Mouse (Mus musculus) olfactory bulb, adult 2 months (tissue): ENCODE data around the gene Fancd2. TPM values are rescaled to one million over a fixed set of nuclear protein-coding genes. Genes with fewer than 3 reads are reported as not detected.

Experiments
- H3K27ac ChIP-seq: fragments of 200-500 bp; 2 replicates; pipeline ENCODE4 v1.5.1; 2012; ENCODE audit warnings: low read depth, low read length; ENCODE audit not compliant: insufficient read depth
- H3K4me1 ChIP-seq: fragments of 200-500 bp; 2 replicates; pipeline ENCODE4 v1.6.1; 2012; ENCODE audit warnings: low read length; ENCODE audit not compliant: control insufficient read depth, insufficient read depth
- H3K4me3 ChIP-seq: fragments of 200-500 bp; 2 replicates; pipeline ENCODE4 v1.5.1; 2012; ENCODE audit warnings: mild to moderate bottlenecking, low read depth, low read length, moderate library complexity; ENCODE audit not compliant: insufficient read depth
- CTCF ChIP-seq: fragments of 200-500 bp; IDR thresholded peaks from 2 replicates; pipeline ENCODE4 v1.5.1; 2012; ENCODE audit warnings: low read depth, mild to moderate bottlenecking, low read length, moderate library complexity; ENCODE audit not compliant: insufficient read depth
- POLR2A ChIP-seq: fragments of 200-500 bp; IDR thresholded peaks from 2 replicates; pipeline ENCODE4 v1.6.1; 2012; ENCODE audit warnings: mild to moderate bottlenecking, low read depth, low read length, moderate library complexity; ENCODE audit not compliant: insufficient read depth
- WGBS: fragments of 180-500 bp; shearing (Covaris S2); methylation state at CpG from one replicate; pipeline ENCODE4 v1.1.7; 2018; 5-methylcytosine and 5-hydroxymethylcytosine counted together
- polyA plus RNA-seq: library from polyadenylated mRNA; stranded (reverse); fragments of >200 nt; gene quantifications from 2 replicates; pipeline ENCODE4 v1.2.4, GENCODE M21; 2012; ENCODE audit warnings: low replicate concordance; ENCODE audit not compliant: missing spikeins, insufficient read depth, insufficient read length

The Fancd2 gene
- polyA plus RNA-seq, 1 experiment: not detected

DNA sequence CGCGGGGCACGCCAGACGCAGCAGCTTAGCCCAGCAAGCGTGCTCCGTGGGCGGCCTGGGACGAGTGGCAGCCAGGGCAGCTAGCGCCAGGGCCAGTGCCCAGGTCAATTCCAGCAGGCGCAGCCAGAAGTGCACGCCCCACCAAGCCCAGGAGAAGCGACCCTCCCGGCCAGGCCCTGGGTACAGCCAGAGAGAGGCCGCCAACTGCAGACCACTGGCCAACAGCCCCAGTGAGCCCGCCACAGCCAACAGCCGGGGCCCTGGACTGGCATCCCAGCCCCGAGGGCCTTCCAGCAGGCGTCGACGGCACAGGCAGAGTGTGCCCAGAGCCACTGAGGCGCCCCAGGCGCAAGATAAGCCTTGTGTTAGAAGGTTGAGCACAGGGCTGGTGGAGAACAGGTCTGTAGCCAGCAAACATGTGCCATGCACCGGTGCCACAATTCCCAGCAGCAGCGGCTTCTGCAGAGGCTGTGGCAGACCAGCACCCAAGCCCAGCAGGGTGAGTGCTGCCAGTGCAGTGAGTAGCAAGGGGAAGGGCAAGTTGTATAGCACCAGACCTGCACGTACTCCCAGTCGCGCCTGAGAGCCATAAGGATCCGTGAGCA is 36.3 kb upstream of the Fancd2 start:
- 63% methylated on average over 28 of the region's 28 CpGs for WGBS
- peaks cover 42% of the 10 kb centered on the region for H3K4me1 ChIP-seq

GRCm38 (mm10) chr6:113499346-113499745 is 32.1 kb upstream of the Fancd2 start:
- Histone ChIP-seq H3K4me1 (peaks cover 21% of the 10 kb centered on the region), H3K4me3 (no peak overlapping the region), H3K27ac (no peak overlapping the region)
- 85% methylated on average over 6 of the region's 6 CpGs for WGBS
- TF ChIP-seq POLR2A: no peak
- TF ChIP-seq CTCF: no peak

More for the DNA sequence above, 36.3 kb upstream of the Fancd2 start:
- Histone ChIP-seq H3K27ac (no peak overlapping the region), H3K4me3 (no peak overlapping the region)
- no peak for TF ChIP-seq POLR2A
- TF ChIP-seq CTCF: no peak

- no peak for TF ChIP-seq CTCF
- TF ChIP-seq POLR2A: peak; percentile 58; the same call in 1 of the 2 replicates
- H3K27ac ChIP-seq: peak within 1 kb of the TSS; percentile 17; the same call in 1 of the 2 replicates
- WGBS: 1% methylated on average over 32 of the region's 32 CpGs
Observed at GRCm38 (mm10) chr6:113501388-113502084, 29.9 kb upstream of the Fancd2 start, which contains the start of gene Prrt3. Prrt3 (minus strand) TSS chr6:113501931.

DNA sequence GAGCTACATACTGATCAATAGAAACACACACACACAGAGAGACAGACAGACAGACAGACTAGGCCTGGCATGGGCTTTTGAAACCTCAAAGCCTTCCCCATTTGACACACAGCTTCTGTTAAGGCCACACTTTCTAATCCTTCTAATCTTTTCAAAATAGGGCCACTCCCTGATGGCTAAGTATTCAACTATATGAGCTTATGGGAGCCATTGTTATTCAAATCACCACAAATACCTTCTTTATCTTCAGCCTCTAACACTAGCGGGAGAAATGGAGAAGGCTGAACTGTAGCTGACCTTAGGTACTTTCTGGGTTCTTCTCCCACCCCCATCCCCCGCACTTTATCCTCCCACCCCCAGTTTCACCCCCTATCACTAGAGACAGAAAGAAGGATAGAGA is 28.7 kb upstream of the Fancd2 start:
- no peak overlapping the region for H3K4me3 ChIP-seq
- H3K27ac ChIP-seq: no peak overlapping the region
- TF ChIP-seq POLR2A: no peak
- TF ChIP-seq CTCF: no peak
- 72% methylated on average over 2 of the region's 2 CpGs for WGBS
- peaks cover 7% of the 10 kb centered on the region; the same call in 1 of the 2 replicates for H3K4me1 ChIP-seq

More at GRCm38 (mm10) chr6:113501388-113502084, 29.9 kb upstream of the Fancd2 start, which contains the start of gene Prrt3:
- H3K4me1 ChIP-seq: peaks cover 7% of the 10 kb centered on the region; the same call in 1 of the 2 replicates
- H3K4me3 ChIP-seq: peak within 1 kb of the TSS; percentile 83

DNA sequence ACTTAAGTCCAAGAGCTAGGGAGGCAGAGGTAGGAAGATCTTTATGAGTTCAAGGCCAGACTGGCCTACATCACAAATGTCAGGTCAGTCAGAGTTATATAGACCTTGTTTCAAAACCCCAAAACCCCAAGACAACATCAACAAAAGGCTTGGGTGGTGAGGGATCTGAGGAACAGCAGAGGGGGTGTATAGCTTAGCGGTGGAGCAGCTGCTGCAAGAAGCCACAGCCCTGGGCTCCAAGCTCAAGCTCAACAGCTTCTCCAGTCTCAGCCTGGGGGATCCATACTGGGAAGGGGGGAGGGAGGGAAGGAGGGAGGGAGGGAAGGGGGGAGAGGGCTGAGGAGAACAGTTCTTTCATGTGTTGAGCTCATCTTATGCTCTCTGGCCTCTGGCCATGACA is 25.8 kb upstream of the Fancd2 start:
- H3K27ac ChIP-seq: no peak overlapping the region
- 92% methylated on average over 1 of the region's 1 CpGs for WGBS
- H3K4me3 ChIP-seq: no peak overlapping the region
- TF ChIP-seq POLR2A (no peak), CTCF (no peak)
- H3K4me1 ChIP-seq: peaks cover 8% of the 10 kb centered on the region; the same call in 1 of the 2 replicates

DNA sequence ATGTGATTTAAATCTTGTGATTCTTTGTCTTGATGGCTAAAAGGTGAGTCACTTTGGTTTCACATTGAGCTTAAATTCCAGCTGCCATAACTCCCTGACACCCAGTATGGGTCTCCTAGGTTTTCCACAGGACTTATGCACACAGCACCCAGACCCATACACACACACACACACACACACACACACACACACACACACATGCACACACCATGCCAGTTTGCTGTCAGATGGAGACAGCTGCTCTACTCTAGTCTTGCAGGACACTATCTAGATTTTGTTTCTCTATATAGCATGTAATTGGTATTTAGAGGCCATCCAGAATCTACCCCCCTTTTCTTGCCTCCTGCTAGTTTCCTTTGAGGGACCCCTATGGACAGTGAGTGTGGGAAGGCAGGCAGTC is 24.4 kb upstream of the Fancd2 start:
- Histone ChIP-seq H3K4me1 (0 out of 2 replicates have a peak, but pooled peaks cover 7% of the 10 kb centered on the region), H3K27ac (no peak overlapping the region), H3K4me3 (no peak overlapping the region)
- TF ChIP-seq CTCF (no peak), POLR2A (no peak)

GRCm38 (mm10) chr6:113508272-113508946 is 23.1 kb upstream of the Fancd2 start:
- WGBS: 53% methylated on average over 7 of the region's 7 CpGs
- Histone ChIP-seq H3K4me3 (no peak overlapping the region), H3K4me1 (0 out of 2 replicates have a peak, but pooled peaks cover 7% of the 10 kb centered on the region), H3K27ac (no peak overlapping the region; the same call in 1 of the 2 replicates)
- TF ChIP-seq POLR2A (no peak), CTCF (no peak)

GRCm38 (mm10) chr6:113508947-113509280 is 22.6 kb upstream of the Fancd2 start:
- Histone ChIP-seq H3K27ac (no peak overlapping the region), H3K4me1 (0 out of 2 replicates have a peak, but pooled peaks cover 7% of the 10 kb centered on the region), H3K4me3 (no peak overlapping the region)
- TF ChIP-seq POLR2A (no peak), CTCF (no peak)
- 38% methylated on average over 5 of the region's 5 CpGs for WGBS

DNA sequence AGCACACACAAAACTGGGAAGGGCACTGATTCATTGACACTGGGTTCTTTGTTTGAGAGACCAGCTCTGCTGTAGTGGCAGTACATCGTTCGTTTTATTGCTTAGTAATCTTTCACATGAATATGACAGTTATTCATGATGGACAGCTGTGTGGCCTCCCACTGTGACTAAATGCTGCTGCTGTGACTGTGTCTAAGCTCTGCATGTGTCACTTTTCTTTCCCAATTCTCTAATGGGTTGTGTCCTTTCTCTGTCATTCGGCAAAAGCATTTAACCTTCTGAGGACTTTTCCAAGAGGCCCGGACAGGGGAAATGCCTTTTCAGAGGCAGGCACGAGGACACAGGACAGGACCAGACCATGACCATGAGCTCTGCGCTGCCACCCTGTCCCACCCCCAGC is 17.5 kb upstream of the Fancd2 start:
- 93% methylated on average over 6 of the region's 6 CpGs for WGBS
- no peak for TF ChIP-seq CTCF
- TF ChIP-seq POLR2A: no peak
- Histone ChIP-seq H3K4me3 (no peak overlapping the region), H3K27ac (no peak overlapping the region), H3K4me1 (no peaks in the 10 kb centered on the region)
